Mouse (Mus musculus) left cerebral cortex, adult 6 months (tissue): ENCODE measurements around the gene Dnajc13. TPM values are rescaled to one million over a fixed set of nuclear protein-coding genes. Genes with fewer than 3 reads are reported as not detected.

ENCODE experiments used
- long read RNA-seq, 2 experiments: library from polyadenylated mRNA; unstranded; transcript quantifications; one replicate each; pipeline ENCODE4 v2.0.0; 2019 to 2020
- polyA plus RNA-seq: library from polyadenylated mRNA; unstranded; fragments of <200 nt; fragmentation: Nextera tagmentation; gene quantifications from 2 replicates; pipeline ENCODE4 v1.2.3, GENCODE M21; 2021

The Dnajc13 gene
- 7.7 and 9.4 TPM in 2 replicates for polyA plus RNA-seq
- long read RNA-seq, experiment 1, partial matches to known transcripts = 25 of 37 reads
- long read RNA-seq, experiment 1, other reads (novel, unspliced or antisense) = 12 of 37 reads
- long read RNA-seq, experiment 2, partial matches to known transcripts = 10 of 17 reads
- long read RNA-seq, experiment 2, other reads (novel, unspliced or antisense) = 7 of 17 reads

DNA sequence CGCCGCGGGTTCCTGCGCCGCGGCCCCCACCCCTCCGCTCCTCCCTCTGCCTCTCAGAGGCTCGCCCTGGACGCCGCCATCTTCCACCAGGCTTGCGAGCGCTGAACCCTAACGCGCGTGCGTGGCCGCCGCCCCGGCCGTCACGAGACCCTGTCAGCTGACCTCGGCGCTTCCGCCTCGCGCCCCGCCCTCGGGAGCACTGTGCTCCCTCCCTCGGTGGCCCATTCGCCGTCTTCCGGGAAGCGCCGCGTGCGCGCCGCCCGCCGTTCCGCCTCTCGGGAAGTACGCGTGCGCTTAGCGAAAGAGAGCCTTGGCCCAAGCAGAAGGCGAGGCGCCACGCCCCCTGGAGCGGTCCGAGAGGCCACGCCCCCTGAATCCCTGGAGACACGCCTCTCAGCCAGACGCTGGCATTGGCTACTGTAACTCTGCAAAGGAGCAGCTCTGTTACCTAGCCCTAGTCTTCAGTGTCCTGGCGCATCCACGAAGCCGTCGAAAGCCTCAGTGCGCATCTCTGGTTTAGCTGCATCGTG, at the start of gene Dnajc13:
Dnajc13 (minus strand) TSS at position 108 of the 530 bp plus-strand sequence.

DNA sequence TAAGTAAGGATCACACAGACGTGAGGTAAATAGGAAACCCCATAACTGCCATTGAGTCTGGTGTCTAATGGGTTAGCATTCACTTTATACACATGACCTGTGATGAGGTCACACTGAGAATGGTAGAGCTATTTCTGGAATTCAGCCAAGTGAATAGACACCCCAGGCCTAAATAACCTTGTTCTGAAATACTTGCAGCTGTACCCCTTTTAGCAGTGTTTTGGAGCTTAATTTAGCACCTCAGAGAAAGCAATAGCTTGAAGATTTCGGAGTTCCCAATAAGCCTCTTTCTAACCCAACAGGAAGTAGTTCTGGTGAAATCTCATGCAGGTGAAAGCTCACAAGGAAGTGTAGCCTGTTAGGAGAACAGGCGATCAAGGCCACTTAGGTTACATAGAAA, 135.9 kb downstream of the Dnajc13 start, which contains the start of gene Ackr4:
Ackr4 (minus strand) TSS at position 101 of the 400 bp plus-strand sequence.

Other genes starting within 250 kb of the Dnajc13 start
- not detected in 2 replicates for gene Gm28305, start 222.3 kb downstream of the Dnajc13 start, polyA plus RNA-seq
- gene Uba5, start 199.8 kb downstream of the Dnajc13 start, polyA plus RNA-seq = 45.5 and 56.7 TPM in 2 replicates
- 11.5 and 12.0 TPM in 2 replicates for gene Acad11, start 199.6 kb downstream of the Dnajc13 start, polyA plus RNA-seq
- gene Ackr4, start 136.0 kb downstream of the Dnajc13 start, polyA plus RNA-seq = 0.06 and 0.11 TPM in 2 replicates
- 0.08 and 0.13 TPM in 2 replicates for gene Acpp, start 74.8 kb upstream of the Dnajc13 start, polyA plus RNA-seq